Mouse (Mus musculus): ENCODE measurements around the gene Mier3. TPM values are rescaled to one million over a fixed set of nuclear protein-coding genes. Genes with fewer than 3 reads are reported as not detected.
A peak's percentile ranks its signal among the peaks of the same experiment; 100 is the strongest.

Mier3 gene
- 10 to 100 TPM; 10.2 to 12.9 TPM for total RNA-seq (2021)
- long read RNA-seq, experiment 1: 0 reads
- long read RNA-seq, experiment 2: 0 reads

DNA sequence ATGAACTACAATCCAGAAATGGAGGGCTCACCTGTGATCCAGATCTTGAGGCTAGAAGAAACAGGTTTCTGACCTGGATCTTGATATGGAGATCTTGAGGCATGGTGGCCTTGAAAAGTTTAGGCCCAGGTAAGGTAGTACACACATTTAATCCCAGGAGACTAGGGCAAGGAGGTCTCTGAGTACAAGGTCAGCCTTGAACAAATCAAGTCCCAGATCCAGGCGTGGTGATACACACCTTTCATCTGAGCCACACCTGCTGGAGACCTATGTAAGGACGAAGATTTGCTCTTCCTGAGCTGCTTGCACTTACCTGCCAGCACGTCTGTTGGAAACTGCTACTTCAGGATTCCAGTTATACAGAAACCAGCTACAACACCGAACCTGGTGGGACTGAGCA lies at the start of gene Mier3:
Mier3 (plus strand) TSS at position 301 of the 400 bp plus-strand sequence.
- intact Hi-C loops (cut with DNase I; ENCODE audit: low total_unique reads): no loop called here
- no peak for DNase-seq

DNA sequence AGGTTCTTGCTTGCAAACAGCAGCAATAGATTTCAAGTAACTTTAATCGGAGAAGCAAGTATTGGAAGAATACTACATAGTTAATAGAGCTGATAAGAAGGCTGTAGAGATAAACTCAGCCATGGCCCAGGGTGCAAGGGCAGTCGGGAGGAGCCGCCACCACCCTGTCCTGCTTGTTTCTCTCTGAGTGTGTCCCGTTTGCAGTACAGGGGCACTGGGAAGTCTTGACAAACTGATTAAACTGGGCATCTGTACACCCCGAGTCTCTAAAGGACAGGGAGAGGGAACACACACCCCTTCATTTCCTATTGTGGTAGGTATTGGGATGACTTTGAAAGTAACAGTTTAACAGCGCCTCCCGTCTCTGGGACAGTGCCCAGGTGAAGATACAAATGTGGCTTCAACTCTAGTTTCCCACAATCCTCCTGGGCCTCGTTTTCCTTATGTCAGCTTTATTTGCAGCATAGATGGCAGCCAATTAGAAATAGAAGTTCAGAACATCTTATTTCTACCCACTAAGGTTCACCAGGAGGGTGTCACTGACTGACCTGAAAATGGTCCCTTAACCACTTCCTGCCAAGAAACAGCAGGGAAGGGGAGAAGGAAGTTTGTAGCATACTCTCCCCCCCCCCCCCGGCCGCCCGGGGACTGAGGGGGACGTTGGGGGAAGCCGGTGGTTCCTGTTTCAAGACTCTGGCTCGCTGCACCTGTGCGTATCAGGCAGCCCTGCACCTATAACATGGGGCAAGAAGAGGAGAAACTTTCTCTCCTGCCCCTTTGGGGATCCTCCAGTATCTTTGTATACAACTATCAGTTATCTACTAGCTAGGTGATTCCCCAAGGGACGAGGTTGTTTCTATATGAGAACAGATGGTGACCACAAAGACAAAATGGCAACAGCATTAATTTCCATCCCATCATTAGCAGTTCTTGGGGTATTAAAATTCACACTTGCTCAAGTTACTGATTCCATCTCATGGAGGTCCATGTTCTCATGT lies 46.3 kb upstream of the Mier3 start:
- intact Hi-C loops (cut with DNase I; ENCODE audit: low total_unique reads): no loop called here
- no peak for DNase-seq

DNA sequence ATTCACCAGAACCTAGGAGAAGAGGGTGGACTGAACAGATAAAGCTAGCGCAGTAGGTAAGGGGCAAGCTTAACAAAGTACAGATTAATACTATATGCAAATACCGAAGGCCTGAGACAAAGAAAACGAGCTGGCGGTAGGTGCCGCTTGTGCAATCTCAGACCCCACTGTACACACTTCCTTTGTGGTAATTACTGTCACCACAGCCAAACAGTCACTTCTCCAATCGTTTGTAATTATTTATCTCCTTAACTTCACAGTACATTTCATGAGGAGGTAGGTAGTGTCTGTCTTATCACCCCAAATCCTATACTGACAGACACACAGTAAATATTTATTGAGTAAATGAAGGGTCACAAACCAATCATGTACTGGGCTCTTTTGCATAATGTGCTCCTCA lies 40.5 kb upstream of the Mier3 start:
- no peak for DNase-seq
- intact Hi-C loops (cut with DNase I; ENCODE audit: low total_unique reads): no loop called here

GRCm38 (mm10) chr13:111643636-111644035 lies 37.1 kb upstream of the Mier3 start:
- no peak for DNase-seq
- intact Hi-C loops (cut with DNase I; ENCODE audit: low total_unique reads): no loop called here

DNA sequence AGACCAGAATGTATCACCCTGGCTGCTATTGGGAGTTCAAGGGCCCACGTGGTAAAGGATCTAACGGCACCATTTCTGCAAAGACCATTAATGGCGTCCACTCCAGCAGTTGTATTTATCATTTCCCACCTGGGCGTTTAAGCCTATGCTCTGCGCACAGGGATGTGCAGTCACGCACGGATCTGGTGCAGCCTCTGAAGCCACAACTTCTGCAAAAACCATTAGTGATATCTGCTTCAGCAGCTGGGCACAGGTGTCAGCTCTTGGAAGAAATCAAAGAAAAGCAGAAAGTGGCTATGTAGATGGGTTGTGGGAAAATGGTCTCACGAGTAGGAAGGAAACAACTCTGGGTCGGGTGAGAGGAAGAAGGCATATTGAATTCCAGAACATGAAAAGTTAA lies 34.6 kb upstream of the Mier3 start:
- DNase-seq: no peak
- intact Hi-C loops (cut with DNase I; ENCODE audit: low total_unique reads): no loop called here

GRCm38 (mm10) chr13:111647279-111647678 lies 33.5 kb upstream of the Mier3 start:
- DNase-seq: no peak
- intact Hi-C loops (cut with DNase I; ENCODE audit: low total_unique reads): no loop called here

- DNase-seq: no peak
- intact Hi-C loops (cut with DNase I; ENCODE audit: low total_unique reads): no loop called here
Measured at GRCm38 (mm10) chr13:111651020-111651419, 29.8 kb upstream of the Mier3 start.

DNA sequence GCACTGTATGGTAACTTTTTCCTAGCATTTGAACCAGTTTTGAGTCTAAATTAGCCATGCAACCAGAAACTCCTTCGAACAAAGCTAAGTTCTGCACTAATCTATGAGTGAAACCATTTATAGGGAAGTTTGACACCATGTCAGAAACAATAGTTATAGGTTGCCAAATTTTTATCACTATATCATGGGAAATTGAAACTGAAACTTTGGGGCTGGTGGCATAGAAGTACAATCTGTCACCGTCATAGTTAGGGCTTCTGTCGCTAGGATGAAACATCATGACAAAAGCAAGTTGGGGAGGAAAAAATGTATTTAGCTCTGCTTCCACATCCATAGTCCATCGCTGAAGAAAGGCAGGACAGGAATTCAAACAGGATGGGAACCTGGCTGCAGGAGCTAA lies 25.5 kb upstream of the Mier3 start:
- intact Hi-C loops (cut with DNase I; ENCODE audit: low total_unique reads): no loop called here

DNA sequence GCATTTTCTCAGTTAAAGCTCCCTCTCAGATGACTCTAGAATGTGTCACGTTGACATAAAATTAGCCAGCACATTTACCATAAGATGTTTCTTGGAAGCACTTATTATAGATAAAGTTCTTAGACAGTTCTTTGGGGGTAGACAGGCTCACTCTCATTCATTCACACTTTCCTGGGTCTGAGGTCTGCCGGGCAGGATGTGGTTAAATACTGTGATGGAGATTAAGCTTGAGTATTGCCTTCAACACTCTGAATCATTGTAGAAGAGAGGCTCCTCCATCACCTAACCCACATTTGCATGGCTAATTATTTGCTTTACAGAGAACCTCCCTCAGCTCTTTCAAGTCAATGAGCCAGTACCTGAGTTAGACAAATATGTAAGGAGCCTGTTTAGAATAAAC lies 24.9 kb upstream of the Mier3 start:
- no peak for DNase-seq
- intact Hi-C loops (cut with DNase I; ENCODE audit: low total_unique reads): no loop called here

More for the DNA sequence above, 25.5 kb upstream of the Mier3 start:
- DNase-seq: no peak

DNA sequence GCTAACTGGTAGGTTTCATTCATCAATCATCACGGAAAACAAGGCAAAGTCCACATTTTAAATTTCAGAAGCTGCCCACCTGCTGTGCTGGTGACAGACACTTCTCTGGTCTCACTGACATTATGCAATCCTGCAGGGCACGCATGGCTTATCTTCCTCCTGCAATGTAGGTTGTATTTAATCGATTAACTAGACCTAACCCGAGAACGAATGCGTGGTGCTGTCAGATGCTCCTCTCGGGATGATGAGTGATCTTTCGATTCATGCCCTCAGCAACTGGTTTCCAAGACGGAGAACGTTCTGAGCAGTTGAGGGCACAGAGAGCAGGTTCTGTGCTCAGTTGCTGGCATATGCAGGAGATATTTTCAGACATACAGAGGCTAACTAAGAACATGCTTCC lies 24.5 kb upstream of the Mier3 start:
- intact Hi-C loops (cut with DNase I; ENCODE audit: low total_unique reads): no loop called here
- DNase-seq: no peak

DNA sequence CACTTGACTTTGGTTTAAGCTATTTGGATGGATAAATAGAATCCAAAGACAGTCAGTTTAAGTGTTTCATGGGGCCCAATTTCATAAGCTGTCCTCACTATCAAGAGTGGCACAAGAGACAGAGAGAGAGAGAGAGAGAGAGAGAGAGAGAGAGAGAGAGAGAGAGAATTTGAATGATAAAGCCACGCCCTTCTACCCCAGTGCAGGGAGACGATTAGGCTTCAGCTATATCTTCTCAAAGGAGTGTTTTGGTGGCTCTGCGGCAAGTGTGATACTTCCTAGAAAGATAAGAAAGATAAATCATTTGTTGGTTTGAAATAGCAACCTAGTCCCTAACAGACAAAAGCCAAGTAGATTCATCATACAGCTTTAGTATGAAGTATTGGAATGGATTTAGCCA lies 24.0 kb upstream of the Mier3 start:
- no peak for DNase-seq
- intact Hi-C loops (cut with DNase I; ENCODE audit: low total_unique reads): no loop called here

DNA sequence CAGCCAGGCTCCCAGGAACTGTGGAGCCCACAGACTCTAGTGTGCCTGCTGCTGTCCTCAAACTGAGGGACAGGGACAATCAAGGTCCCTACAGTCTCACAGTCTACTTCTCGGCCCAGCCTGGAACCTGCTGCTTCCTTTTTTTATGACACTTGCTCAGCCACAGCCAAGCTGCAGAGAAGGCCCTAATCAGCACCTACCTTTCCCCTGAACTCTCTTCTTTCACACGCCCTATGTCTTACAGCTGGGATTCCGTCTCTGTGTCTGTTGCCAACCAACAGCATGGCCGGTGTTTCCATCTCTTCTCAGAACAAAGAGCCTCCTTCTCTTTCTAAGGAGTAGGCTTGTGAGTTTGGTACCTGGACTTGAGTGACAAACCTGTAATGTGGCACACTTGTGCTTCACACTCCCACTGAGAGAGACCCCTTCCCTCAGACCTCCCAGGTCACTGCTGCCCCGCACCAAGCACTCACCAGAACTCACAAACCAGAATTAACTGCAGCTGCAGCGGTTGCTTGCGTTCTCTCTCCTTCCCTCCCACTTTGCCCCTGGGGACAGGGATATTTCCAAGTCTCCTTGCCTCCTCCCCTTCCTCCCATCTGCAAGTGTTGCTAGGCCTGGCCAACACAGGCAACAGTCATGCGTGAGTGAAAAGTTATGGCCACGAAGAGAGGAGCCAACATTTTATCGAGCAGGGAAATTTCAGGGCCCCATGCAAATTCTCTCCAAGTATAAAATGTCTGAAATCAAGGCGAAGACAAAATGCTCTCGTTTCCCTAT lies 22.1 kb upstream of the Mier3 start:
- DNase-seq: peak; percentile 54
- intact Hi-C loops (cut with DNase I; ENCODE audit: low total_unique reads): no loop called here

GRCm38 (mm10) chr13:111659430-111659829 lies 21.3 kb upstream of the Mier3 start:
- intact Hi-C loops (cut with DNase I; ENCODE audit: low total_unique reads): no loop called here
- no peak for DNase-seq

- DNase-seq: no peak
- intact Hi-C loops (cut with DNase I; ENCODE audit: low total_unique reads): no loop called here
Measured at GRCm38 (mm10) chr13:111660072-111660471, 20.7 kb upstream of the Mier3 start.

- intact Hi-C loops (cut with DNase I; ENCODE audit: low total_unique reads): no loop called here
- DNase-seq: no peak
Measured at GRCm38 (mm10) chr13:111660556-111660955, 20.2 kb upstream of the Mier3 start.

DNA sequence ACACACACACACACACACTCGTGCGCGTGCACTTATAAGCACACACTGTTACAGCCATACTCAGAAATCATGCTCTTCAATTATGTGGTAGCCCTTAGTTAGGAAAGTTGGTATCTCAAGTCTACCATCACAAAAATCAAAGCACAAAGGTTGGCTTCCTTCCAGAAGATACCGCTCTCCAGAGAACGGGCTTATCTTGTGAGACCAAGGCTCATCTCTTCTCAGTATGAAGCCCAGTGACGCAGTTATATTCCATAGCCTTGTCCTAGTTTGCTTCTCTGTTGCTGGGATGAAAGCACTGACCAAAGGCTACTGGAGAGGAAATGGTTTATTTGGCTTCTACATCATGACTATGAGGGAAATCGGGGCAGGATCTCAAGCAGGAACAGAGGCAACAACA lies 12.8 kb upstream of the Mier3 start:
- intact Hi-C loops (cut with DNase I; ENCODE audit: low total_unique reads): no loop called here
- no peak for DNase-seq

GRCm38 (mm10) chr13:111676841-111677240 lies 3.9 kb upstream of the Mier3 start:
- no peak for DNase-seq
- intact Hi-C loops (cut with DNase I; ENCODE audit: low total_unique reads): no loop called here

GRCm38 (mm10) chr13:111684056-111684625 lies 3.4 kb downstream of the Mier3 start:
- no peak for DNase-seq
- intact Hi-C loops (cut with DNase I; ENCODE audit: low total_unique reads): no loop called here

DNA sequence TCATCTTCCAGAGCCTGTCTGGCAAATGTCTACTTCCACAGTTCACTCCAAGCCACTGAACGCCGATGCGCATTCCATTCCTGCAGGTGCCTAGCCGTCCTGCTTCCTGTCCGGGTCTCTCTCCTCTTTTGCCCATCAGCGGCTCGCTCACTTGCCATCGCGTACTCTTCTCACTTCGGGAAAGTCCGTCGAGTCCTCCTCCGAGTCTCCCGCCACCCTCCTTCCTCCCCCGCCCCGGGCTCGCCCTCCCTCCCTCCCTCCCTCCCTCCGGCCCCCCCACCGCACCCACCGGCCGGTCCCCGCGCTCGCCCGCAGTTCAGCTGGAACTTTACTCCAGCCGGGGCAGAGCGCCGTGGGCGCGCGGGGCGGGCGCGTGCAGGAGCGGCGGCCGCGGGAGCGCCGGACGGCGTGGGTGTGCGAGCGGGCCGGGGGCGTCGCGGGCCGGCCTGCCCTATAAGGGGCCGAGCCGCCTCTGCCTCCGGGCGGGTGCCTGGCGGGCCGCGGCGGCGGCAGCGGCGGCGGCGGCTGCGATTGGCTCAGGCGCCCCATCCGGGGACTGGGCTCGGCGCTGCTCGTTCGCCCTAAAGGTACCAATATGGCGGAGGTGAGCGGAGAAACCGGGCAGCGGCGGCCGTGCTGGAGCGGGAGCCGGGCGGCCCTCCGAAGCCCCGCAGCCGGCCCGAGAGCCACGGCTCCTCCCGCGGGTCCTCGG lies 5.1 kb downstream of the Mier3 start:
- DNase-seq: peak; percentile 89
- intact Hi-C loops (cut with DNase I; ENCODE audit: low total_unique reads): no loop called here

Measured in gastrocnemius, postnatal 14 days (tissue).